Mouse (Mus musculus): ENCODE data around the gene Eme1.
A peak's percentile ranks its signal among the peaks of the same experiment; 100 is the strongest.
"Not testable (repeated sequence)": the region's sequence is repeated elsewhere in the genome, so short reads cannot be mapped to it uniquely, and the experiment has no call there.

Eme1 gene

DNA sequence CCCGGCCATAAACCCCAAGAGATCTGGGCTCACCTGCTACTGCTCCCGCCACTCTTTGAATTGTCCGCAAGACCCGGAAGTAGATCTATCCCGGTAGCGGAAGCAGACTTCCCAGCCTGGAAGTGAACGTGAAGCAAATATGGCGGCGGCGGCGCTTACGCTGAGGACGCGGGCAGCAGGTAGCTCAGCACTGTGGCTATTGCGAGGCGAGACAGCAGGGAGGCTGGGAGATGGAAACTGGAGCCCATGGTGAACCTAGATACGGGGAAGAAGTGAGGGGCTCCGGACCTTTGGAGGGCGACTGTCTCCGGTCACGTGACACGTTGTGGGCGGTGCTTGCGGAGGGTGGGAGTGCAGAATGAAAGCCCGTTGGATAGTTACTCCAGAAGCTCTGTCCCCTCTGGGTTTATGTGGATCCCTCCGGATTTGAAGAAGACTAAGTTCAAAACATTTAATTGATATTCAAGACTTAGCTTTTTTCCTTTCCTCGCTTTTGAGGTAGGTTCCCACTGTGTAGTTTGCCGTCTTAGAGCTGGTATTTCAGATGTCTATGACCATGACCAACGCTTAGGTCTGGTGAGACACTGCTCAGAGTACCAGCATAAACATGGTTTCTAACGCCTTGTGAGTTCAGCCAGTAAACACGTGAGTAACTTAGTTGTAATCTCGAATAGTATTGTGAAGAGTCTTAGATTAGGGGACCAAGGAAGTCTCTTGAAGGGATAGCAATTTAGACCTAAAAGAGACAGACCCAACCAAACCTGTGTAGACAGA is at the start of gene Eme1, which contains the start of gene Mrpl27:
Eme1 (minus strand) TSS at position 302 of the 774 bp plus-strand sequence.
Mrpl27 (plus strand) TSS at position 105 of the 774 bp plus-strand sequence.
- DNase-seq (ENCODE audit: low read depth, low spot score): peak; percentile 59

DNA sequence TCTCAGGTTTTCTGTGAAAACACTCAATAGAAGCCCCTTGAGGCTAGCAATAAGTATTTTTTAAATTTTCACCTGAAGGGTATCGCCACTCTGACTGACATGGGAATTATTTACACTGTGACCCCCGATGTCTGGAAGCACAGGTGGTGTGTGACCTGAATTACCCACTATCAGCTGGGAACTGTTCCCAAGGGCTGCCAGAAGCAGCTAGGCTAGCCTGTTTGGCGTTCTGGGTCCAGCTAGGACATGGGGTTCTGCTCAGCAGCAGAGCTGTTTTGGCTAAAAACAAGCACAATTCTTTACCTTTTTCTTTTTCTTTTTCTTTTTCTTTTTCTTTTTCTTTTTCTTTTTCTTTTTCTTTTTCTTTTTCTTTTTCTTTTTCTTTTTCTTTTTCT is 48.4 kb upstream of the Eme1 start:
- DNase-seq (ENCODE audit: low read depth, low spot score): no peak

DNA sequence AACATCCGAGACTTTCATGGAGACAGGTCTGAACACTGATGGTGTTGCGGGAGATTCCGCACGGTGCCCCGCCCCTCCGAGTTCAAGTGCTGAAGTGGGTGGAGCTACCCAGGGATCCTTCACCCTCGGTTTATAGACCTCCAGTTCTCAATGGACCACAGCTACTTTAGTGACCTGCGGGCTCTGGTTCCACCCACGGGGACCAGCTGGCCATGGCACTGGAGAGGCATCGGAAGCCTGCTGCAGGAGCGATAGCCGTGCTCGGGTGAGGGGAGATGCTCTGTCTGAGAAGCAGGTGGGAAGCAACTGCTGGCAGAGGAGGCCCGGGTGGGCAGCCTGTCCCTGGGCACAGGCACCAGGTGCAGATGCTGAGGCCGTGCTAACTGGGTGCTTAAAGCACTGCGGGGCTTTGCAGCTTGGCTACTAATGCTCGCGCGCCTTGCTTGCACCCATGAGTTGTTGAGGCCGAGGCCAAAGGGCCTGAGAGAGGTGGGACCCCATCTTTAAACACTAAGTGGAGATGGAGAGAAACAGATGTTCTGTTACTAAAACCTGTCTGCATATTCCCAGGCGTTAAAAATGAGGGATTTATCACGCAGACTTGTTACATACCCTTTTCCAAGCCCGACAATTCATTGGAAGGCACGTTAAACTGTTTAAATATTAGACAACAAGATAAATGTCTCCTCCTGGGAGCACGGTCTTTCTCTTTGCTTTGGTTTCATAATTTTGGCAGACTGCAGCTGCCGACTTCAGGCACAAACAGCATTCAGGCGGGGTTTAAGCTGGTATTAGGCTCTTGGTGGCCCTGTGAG is 47.8 kb upstream of the Eme1 start:
- DNase-seq (ENCODE audit: low read depth, low spot score): no peak

DNA sequence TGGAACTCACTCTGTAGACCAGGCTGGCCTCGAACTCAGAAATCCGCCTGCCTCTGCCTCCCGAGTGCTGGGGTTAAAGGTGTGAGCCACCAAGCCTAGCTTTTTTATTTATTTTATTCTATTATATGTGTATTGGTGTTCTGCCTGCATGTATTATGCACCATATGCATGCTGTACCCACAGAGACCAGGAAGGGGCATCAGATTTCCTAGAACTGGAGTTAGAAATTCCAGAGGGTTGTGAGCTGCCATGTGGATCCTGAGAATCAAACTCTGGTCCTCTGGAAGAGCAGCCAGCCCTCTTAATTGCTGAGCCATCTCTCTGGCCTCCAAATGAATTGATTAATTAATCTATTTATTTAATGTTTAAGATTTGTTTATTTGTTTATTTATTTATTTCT is 45.6 kb upstream of the Eme1 start:
- DNase-seq (ENCODE audit: low read depth, low spot score): no peak

DNA sequence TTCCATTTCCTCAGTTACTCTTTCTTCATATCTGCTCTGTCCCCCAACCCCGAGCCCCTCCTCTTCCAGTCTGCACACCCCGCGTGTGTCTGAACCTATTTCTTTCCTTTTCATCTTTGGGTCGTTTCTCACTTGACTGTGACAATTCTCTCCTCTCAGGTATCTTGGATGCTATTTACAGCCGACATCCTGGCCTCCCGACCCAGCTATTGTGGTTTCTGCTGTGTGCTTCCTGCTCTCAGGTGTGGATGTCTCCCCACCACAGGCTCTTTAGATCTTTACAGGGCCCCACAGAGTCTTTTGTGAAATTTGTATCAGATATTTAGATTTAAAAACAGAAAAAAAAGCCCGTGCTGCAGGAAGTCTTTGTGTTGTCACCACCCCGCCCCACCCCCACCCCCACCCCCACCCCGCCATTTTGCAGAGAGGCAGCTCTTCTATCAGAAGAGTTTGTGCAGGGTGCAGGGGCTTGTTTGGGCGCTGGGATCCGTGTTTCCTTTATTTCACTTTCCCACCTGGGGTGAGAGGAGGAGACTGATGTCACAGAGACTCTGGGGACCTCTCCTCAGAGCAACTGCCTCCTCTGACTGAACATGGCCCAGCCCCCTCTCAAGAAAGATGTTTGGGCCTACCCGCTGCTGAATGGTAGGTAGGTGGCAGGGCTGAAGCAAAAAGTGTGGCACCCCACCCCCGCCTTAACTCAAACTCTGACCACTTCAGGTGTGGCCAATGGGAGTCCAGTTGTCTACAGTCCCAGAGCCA is 44.1 kb upstream of the Eme1 start:
- DNase-seq (ENCODE audit: low read depth, low spot score): no peak

DNA sequence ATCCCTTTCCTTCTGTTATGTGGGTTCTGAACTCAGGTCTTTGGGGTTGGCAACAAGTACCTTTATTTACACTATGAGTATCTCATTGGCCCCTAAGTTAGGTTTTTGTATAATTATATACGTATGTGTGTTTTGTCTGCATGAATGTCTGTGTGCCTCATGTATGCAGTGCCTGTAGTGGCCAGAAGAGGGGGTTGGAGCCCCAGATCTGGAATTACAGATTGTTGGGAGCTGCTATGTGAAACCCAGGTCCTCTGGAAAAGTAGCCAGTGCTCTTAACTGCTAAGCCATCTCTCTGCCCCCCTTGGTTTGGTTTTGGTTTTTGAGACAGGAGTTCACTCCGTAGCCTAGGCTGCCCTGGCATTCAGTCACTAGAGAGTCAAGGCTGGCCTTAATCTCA is 43.4 kb upstream of the Eme1 start:
- DNase-seq (ENCODE audit: low read depth, low spot score): no peak

DNA sequence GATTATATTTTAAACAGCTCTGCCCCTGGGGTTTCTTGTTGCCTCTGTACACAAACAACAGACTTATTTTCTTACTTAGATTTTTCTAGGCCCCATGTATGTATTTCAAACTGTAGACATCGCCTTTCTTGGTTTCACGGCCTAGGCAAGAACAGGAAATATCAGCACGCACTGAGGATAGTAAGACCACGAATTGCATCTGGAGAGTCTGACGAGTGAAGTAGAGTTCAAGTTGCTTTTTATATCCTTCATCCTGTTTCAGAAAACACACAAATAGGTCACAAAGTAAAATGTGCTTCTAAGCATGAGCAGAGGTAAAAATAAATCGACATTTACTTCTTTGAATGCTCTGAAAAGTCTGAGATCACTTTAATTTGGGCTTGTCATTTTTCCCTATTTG is 41.7 kb upstream of the Eme1 start:
- no peak for DNase-seq (ENCODE audit: low read depth, low spot score)

DNA sequence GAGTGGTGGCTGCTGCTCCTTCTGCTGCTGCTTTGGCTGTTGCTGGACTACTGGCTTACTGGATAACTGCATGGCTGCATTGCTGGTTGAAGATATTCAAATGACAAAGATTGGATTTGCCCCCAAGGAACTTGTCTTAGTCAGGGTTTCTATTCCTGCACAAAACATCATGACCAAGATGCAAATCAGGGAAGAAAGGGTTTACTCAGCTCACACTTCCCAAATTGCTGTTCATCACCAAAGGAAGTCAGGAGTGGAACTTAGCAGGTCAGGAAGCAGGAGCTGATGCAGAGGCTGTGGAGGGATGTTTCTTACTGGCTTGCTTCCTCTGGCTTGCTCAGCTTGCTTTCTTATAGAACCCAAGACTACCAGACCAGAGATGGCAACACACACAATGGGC is 38.7 kb upstream of the Eme1 start:
- DNase-seq (ENCODE audit: low read depth, low spot score): not testable (repeated sequence)

DNA sequence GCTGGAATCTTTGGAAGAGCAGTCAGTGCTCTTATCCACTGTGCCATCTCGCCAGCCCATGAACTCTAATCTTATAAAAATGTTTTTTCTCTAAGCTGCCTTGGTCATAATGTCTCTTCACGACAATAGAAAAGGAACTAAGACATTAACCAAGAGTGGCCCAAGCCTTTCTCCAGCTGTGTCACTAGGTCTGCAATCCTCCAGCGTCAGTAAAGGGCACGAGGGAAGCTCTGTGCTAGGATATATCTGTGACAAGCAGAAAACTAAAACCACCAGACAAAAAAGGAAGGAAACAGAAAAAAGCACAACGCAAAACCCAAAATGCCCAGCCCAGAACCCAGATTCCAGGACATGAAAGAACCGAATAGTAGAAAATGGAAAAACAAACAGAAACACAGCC is 33.4 kb upstream of the Eme1 start:
- DNase-seq (ENCODE audit: low read depth, low spot score): no peak

DNA sequence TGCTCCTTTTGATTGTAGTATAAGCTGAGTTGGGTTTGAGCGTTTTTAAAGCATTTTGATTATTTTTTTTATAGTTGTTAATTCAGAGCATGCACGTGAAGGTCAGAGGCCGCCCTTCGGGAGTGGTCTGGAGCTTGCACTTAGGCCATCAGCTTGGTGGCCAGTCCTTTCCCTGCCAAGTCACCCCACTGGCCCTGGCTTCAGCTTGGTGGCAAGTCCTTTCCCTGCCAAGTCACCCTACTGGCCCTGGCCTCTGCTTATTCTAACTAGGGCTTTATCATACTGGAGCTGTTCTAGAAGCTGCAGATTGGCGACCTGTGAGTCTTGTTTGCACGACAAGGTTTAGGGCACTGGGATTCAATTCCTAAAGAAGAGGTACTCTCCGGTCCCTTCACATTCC is 28.7 kb upstream of the Eme1 start:
- DNase-seq (ENCODE audit: low read depth, low spot score): no peak

DNA sequence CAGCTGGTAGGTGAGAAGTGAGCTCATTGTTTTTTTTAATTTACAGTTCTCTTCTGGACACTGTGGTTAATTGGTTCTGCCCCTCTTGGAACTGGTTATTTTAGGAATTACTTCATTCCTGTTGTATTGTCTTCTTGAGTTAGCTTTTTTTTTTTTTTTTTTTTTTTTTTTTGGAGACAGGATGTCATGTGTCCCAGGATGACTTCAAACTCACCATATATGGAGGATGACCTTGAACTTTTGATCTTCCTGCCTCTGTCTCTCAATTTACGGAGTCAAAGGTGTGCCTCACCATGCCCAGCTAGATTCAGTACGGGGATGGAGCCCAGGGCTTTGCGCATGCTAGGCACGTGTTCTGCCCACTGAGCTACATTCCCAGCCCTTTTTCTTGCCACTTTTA is 27.9 kb upstream of the Eme1 start:
- no peak for DNase-seq (ENCODE audit: low read depth, low spot score)

DNA sequence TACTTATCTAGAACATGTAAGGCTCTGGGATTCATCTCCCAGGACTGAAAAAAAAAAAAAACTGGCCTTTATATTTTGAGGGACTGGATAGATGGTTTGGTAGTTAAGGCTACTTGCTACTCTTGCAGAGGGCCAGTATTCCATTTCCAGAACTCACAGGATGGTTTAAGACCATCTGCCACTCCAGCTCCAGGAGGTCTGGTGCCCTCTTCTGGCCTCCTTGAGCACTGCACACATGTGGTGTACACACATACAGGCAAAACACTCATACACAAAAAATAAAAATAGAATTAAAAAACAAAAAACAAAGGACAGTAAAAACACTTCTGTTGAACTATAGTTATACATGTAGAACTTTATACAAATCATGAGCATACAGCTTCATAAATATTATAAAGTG is 26.9 kb upstream of the Eme1 start:
- DNase-seq (ENCODE audit: low read depth, low spot score): no peak

DNA sequence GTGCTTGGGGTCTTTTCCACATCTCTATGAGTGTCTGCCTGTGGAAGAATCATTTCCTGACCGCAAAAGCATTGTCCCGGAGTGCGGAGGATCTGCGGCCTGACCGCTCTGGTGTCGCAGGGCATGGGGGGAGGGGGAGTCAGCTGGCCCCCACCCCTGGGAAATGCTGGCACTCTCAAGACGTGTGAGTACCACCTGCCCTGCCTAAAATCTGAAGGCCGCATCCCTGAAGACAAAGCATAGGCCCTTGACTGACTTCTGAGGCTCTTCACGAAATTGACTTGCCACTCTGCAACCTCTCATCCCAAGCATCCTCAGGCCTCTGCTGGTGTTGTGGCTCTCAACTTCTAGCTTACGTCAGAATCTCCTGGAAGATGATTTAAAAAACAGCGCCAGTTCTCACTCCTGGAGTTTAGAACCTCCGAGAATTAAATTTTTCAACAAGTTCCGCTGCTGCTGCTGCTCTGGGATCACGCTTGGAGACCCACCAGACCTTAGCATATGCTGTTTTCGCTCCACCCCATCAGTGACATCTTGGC is 23.9 kb upstream of the Eme1 start:
- no peak for DNase-seq (ENCODE audit: low read depth, low spot score)

DNA sequence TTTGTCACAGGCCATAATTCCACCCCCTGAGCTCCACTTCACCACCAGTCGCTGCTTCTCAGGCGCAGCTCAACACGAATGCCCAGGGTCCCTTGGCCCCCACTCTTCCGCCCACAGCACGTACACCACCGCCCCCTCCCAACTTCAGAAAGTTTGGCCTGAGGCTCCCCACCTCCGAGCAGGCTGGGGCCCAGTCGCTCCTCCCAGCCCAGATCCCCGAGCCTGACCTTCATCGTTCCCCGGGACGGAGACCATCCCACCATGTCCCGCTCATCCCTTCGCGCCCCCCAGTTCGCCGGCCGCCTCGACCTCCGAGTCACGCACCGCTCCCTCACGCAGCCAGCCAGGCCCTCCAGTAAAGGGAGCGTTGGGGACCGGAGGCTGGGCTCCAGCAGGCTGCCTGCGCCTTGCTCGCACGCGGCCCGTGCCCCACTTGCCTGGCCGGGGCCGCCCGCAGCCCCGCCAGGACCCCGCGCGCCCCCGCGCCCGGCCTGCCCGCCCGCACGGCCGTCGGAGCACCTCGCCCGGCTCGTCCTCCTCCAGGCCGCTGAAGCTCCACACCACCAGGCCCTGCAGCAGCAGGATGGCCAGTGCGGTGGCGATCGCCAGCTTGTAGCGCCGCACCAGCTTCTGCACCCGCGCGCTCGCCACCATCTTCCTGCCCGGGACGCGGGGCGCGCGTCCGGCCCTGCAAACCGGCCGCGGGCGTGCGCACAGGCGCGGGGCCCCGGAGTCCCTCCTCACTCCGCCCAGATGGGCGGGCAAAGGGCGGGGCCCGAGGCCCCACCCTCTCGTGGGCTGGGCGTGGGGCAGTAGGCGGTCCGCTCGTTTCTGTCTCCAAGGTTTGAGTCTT is 23.2 kb upstream of the Eme1 start, which contains the start of gene Xylt2:
Xylt2 (minus strand) TSS at position 762 of the 853 bp plus-strand sequence.
- DNase-seq (ENCODE audit: low read depth, low spot score): peak; percentile 91

DNA sequence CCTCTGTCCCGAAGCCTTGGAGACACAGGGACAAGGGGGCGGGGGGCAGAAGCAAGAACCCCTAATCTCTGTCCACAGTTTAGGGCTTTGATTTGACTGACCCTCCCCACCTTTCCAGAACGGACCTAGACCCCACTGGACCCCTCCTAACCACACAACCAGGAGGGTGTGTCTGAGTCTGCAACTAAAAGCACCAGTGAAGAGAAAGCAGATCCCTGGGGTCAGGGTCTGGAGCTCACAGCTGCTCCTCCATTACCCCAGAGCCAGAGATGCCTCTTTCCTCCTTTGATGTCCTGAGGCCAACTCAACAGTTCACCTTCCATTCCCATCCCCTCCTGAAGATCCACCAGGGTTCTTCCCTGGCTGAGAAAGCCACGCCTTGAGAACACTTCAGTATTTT is 22.5 kb upstream of the Eme1 start:
- no peak for DNase-seq (ENCODE audit: low read depth, low spot score)

DNA sequence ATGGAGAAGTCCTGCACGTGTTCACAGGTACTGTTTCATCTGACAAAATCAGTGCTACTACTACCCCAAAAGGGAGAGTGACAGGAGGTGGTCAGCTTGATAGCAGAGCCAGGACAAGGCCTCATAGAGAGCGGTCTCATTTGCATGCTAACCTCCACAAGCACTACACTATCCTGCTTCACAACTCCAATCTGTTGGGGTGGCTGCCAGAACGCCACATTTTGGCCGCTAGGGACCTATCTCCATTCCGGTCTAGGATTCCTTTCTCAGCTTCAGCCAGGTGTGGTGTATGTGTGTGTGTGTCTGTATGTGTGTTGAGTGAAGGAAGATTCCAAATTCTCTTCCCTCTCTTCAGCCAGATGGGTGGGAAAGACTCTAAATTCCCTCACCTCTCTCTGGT is 21.7 kb upstream of the Eme1 start:
- no peak for DNase-seq (ENCODE audit: low read depth, low spot score)

DNA sequence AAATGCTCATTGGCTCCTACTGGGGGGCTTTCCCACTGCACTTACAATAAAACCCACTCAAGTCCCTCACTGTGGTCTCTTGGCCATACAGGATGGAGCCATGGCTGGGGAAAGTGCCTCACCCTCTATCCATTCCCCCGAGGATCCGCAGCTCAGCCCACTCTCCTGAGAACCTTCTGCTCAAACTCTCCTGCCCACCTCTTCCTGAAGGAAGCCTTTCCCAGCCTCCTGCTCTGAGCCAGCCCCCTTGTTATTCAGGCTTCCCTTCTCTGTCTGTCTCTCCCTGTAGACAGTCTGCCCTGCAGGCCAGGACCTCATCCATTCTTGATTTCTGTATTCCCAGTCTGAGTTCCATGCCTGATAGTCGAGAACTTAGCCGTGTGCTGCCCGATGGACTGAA is 21.2 kb upstream of the Eme1 start:
- no peak for DNase-seq (ENCODE audit: low read depth, low spot score)

DNA sequence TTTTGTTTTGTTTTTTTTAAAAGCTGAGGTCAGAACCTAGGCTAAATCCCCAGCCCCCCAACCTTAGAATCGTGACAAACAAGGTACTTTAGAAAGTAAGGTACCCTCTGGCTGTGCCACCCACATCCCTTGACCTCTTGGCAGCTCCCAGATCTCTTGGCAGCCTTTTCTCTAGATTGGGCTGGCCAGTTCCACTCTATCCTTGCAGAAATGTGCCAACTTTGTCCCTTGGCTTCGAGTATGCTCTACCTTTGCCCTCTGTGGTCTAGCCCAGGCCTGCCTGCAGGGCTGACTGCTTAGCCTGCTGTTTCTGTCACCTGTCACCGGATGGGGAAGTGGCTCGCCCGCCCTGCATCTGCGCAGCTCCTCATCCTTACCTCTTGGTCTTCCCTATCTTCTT is 11.5 kb upstream of the Eme1 start:
- DNase-seq (ENCODE audit: low read depth, low spot score): no peak

DNA sequence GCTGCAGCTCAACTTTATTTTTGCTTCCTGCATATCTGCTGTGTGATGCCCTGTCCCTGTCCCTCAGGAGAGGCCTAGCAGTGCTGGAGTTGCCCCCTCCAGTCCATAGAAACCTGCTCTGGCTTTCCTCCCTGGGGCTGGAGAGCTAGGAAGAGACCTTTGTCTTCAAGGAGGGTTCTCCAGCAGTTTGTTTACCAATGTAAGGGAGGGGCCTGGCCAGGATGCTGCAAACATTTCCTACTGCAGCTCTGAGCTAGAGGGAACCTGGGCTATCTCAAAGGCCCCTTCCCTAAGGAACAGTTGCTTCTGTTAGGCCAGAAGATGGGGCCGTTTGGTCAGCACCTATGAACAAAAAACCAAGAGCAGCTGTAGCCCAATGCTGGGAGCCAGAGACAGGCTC is 7.6 kb upstream of the Eme1 start:
- DNase-seq (ENCODE audit: low read depth, low spot score): no peak

DNA sequence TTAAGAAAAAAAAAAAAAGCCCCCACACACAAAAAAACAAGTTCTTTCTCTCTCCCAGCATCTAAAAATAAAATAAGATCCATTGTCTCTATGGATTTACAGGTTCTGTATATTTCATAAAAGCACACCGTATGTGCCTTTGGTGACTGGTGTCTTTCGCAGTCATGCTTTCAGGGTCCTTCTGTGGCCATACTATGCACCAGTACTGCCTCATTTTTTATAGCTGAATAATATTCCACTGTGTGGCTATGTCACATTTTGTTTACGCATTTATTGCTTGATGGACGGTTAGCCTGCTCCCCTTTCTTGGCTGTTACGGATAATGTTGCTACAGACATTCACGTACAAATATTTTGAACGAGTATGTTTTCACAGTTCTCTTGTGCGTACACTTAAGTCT is 791 bp downstream of the Eme1 start:
- DNase-seq (ENCODE audit: low read depth, low spot score): no peak

DNA sequence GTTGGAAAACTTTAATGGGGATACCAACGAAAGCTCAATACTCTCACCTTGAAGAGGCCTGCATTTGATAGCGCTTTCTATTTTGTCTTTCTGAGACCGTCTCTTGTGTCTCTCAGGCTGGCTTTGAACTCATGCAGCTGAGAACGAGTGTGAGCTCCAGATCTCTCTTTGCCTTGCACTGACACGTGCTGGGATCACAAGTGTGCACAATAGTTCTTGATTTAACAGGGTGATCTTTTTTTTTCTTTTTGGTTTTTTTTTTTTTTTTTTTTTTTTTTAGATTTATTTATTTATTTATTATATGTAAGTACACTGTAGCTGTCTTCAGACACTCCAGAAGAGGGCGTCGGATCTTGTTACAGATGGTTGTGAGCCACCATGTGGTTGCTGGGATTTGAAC is 2.5 kb downstream of the Eme1 start:
- not testable (repeated sequence) for DNase-seq (ENCODE audit: low read depth, low spot score)

Data from embryo, embryonic 11.5 days (tissue).